Comparison of ENCODE assay signal across 8 mouse cellular contexts in the genomic region with DNA sequence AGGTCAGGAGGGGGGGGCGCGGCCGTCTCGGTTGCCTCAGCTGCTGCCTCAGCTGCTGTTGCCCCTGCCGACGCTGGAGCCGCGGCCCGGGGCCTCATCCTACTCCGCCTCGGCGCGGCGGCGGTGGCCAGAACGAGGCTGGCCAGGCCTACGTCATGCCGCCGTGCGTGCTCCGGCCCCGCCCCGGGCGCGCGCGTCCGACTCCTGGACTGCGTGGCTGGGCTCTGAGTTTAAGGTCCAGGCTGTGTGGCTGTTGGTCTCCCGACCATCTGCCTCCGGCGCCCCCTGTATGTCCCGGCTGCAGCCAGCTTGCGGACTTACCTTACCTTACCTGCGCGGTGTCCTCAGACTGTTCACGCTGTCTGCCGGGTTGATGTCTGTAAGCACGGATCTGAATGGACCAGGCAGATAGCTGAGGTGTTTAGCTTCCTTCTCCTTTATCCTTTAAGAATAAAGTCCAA. TPM values are rescaled to one million over a fixed set of nuclear protein-coding genes. Genes with fewer than 3 reads are reported as not detected.
DNase-seq lines count a peak whose midpoint lies in the region; ATAC-seq and TF ChIP-seq lines count a peak whose summit lies in the region.

No protein-coding gene starts in this region.

- TF ChIP-seq POLR2A in cortical plate, adult 2 months (IDR thresholded peaks at IDR 0.05; ENCODE audit: extremely low read depth, insufficient read depth, low read length): peak; percentile 80

- DNase-seq in gastrocnemius, postnatal 10 days: peak; percentile 95
- DNase-seq in left cerebral cortex, postnatal 10 days (ENCODE audit: extremely low spot score in 1 of 2, low spot score in 2 of 2): peak; percentile 86 to 95
- DNase-seq in right cerebral cortex, postnatal 25 days: peak; percentile 91
- peak; percentile 89 to 92 for DNase-seq in urinary bladder, postnatal 4 days (ENCODE audit: low spot score in 2 of 2)

- peaks cover 1% of the 10 kb centered on the region; the same call in 1 of the 2 replicates for H3K4me1 ChIP-seq in cortical plate, adult 2 months (ENCODE audit: control insufficient read depth, insufficient read depth, low read length)

- peak; percentile 80 for ATAC-seq in activated CD4-positive, CD25-positive, alpha-beta regulatory T cell, adult 4 months
- ATAC-seq in inflammation-experienced regulatory T-cells, adult 6 months: peak; percentile 73
- peak; percentile 92 for ATAC-seq in megakaryocyte-erythroid progenitor cell, adult 5-6 weeks (replicated peaks; ENCODE audit: low FRiP score, low TSS enrichment, poor library complexity, severe bottlenecking)

- TF ChIP-seq CTCF in cortical plate, adult 2 months (IDR thresholded peaks at IDR 0.05; ENCODE audit: extremely low read depth, insufficient read depth, low read length): no peak

- intact Hi-C loops in left cerebral cortex, postnatal 10 days (cut with DNase I): no loop called here

- H3K4me3 ChIP-seq in cortical plate, adult 2 months (ENCODE audit: insufficient read depth, low read length): peak overlapping the region; percentile 55

- peak overlapping the region; percentile 97; the same call in 1 of the 2 replicates for H3K27ac ChIP-seq in cortical plate, adult 2 months (ENCODE audit: insufficient read depth, low read length)

RNA-seq across cellular contexts. Expression of gene Rnf11, which starts 7.9 kb away (rescaled TPM):
- 1 to 10 TPM; 4.4 to 6.9 TPM for polyA plus RNA-seq in activated CD4-positive, CD25-positive, alpha-beta regulatory T cell, adult 4 months (2017; shearing (Covaris generic))
- polyA plus RNA-seq in cortical plate, adult 2 months (2012; rRNA removed): 174 and 187 TPM in 2 replicates
- 10 to 100 TPM; 91.5 to 96.9 TPM for total RNA-seq in gastrocnemius, postnatal 10 days (2021)
- 1 to 10 TPM; 6.3 to 8.1 (median 6.9) TPM for polyA plus RNA-seq in inflammation-experienced regulatory T-cells, adult 6 months (2017; shearing (Covaris generic))
- total RNA-seq in left cerebral cortex, postnatal 10 days (2021): 100 to 1,000 TPM; 188 to 189 TPM
- total RNA-seq in megakaryocyte-erythroid progenitor cell, adult 5-6 weeks (2014; fragmentation: Nextera tagmentation): 12.0 and 14.0 TPM in 2 replicates
- total RNA-seq in megakaryocyte-erythroid progenitor cell, adult 5-6 weeks (2017): 19.0 and 27.8 TPM in 2 replicates

RNA-seq across cellular contexts. Expression of gene 4930522H14Rik, which starts 54.5 kb away (rescaled TPM):
- not detected for polyA plus RNA-seq in activated CD4-positive, CD25-positive, alpha-beta regulatory T cell, adult 4 months (2017; shearing (Covaris generic))
- polyA plus RNA-seq in cortical plate, adult 2 months (2012; rRNA removed): not detected in 2 replicates
- not detected for total RNA-seq in gastrocnemius, postnatal 10 days (2021)
- polyA plus RNA-seq in inflammation-experienced regulatory T-cells, adult 6 months (2017; shearing (Covaris generic)): not detected
- not detected for total RNA-seq in left cerebral cortex, postnatal 10 days (2021)
- not detected in 2 replicates for total RNA-seq in megakaryocyte-erythroid progenitor cell, adult 5-6 weeks (2014; fragmentation: Nextera tagmentation)
- total RNA-seq in megakaryocyte-erythroid progenitor cell, adult 5-6 weeks (2017): not detected in 2 replicates

Comparison
In these comparisons a context has a peak if more than half of its experiments do, and no peak if none do; other contexts are left out.
1. Peak in every context shown above with its lines: DNase-seq, ATAC-seq, H3K4me3 ChIP-seq and H3K27ac ChIP-seq.